Mouse (Mus musculus): ENCODE measurements at regions not wholly inside any gene's neighbourhood (a gene's known extent, or its start where the extent isn't known, plus 50 kb on each side); places are given as distances from the start of the nearest gene placed in this dataset.

- Histone ChIP-seq H3K36me3 (ENCODE audit: control insufficient read depth, insufficient read depth, low read length) (no peaks in the 10 kb centered on the region), H3K27me3 (replicated peaks; ENCODE audit: control insufficient read depth, insufficient read depth, low read length) (no peaks in the 10 kb centered on the region), H3K4me3 (ENCODE audit: insufficient read depth, low read depth, low read length) (no peak overlapping the region), H3K4me1 (ENCODE audit: control insufficient read depth, insufficient read depth, low read length) (no peaks in the 10 kb centered on the region), H3K27ac (ENCODE audit: insufficient read depth, low read depth, low read length) (no peak overlapping the region)
- DNase-seq: no peak
- no peak for TF ChIP-seq CTCF (conservative IDR thresholded peaks at IDR 0.05; ENCODE audit: insufficient read depth, insufficient read length, low read depth, low read length)
- TF ChIP-seq POLR2A (IDR thresholded peaks at IDR 0.05; ENCODE audit: low read depth, low read length): no peak
- WGBS: 79% methylated on average over 9 of the region's 9 CpGs
These were observed 56.1 kb upstream of the Hs3st2 start for GRCm38 (mm10) chr7:121335390-121336109.

GRCm38 (mm10) chr7:121339942-121340341, 51.7 kb upstream of the Hs3st2 start:
- 51% methylated on average over 3 of the region's 3 CpGs for WGBS
- H3K36me3 ChIP-seq (ENCODE audit: control insufficient read depth, insufficient read depth, low read length): no peaks in the 10 kb centered on the region
- no peak for DNase-seq
- H3K4me3 ChIP-seq (ENCODE audit: insufficient read depth, low read depth, low read length): no peak overlapping the region
- no peaks in the 10 kb centered on the region for H3K27me3 ChIP-seq (replicated peaks; ENCODE audit: control insufficient read depth, insufficient read depth, low read length)
- H3K27ac ChIP-seq (ENCODE audit: insufficient read depth, low read depth, low read length): no peak overlapping the region
- no peaks in the 10 kb centered on the region for H3K4me1 ChIP-seq (ENCODE audit: control insufficient read depth, insufficient read depth, low read length)
- TF ChIP-seq POLR2A (IDR thresholded peaks at IDR 0.05; ENCODE audit: low read depth, low read length) (no peak), CTCF (conservative IDR thresholded peaks at IDR 0.05; ENCODE audit: insufficient read depth, insufficient read length, low read depth, low read length) (no peak)

Measured in kidney, adult 2 months (tissue).